Mouse (Mus musculus): ENCODE measurements around the gene Stx5a. TPM values are rescaled to one million over a fixed set of nuclear protein-coding genes. Genes with fewer than 3 reads are reported as not detected.

Gene Stx5a
- 54.0 and 56.6 TPM in 2 replicates for polyA plus RNA-seq (2012; rRNA removed; ENCODE audit: low replicate concordance)

GRCm38 (mm10) chr19:8741243-8741869, at the start of gene Stx5a:
Gene Stx5a (plus strand): TSS chr19:8741413.

GRCm38 (mm10) chr19:8722907-8723573, 18.2 kb upstream of the Stx5a start, which contains the start of gene Slc3a2:
Gene Slc3a2 (minus strand): TSS chr19:8723369.

GRCm38 (mm10) chr19:8735389-8736159, 5.6 kb upstream of the Stx5a start, which contains the start of gene Wdr74:
Gene Wdr74 (plus strand): TSS chr19:8735827.

GRCm38 (mm10) chr19:8740603-8741002, 610 bp upstream of the Stx5a start, which contains the start of gene 1700092M07Rik:
Gene 1700092M07Rik (plus strand): TSS chr19:8740718.

GRCm38 (mm10) chr19:8756635-8757387, 15.6 kb downstream of the Stx5a start, which contains the start of gene Nxf1:
Gene Nxf1 (plus strand): TSS chr19:8757073.

GRCm38 (mm10) chr19:8770567-8771270, 29.5 kb downstream of the Stx5a start, which contains the start of gene Tmem223:
Gene Tmem223 (plus strand): TSS chr19:8770996.

GRCm38 (mm10) chr19:8774086-8774835, 33.0 kb downstream of the Stx5a start, which contains the start of gene Tmem179b:
Gene Tmem179b (minus strand): TSS chr19:8774467.

GRCm38 (mm10) chr19:8786008-8786781, 45.0 kb downstream of the Stx5a start, which contains the start of gene Taf6l:
Gene Taf6l (minus strand): TSS chr19:8786417.

GRCm38 (mm10) chr19:8798264-8798946, 57.2 kb downstream of the Stx5a start, which contains the start of gene Polr2g:
Gene Polr2g (minus strand): TSS chr19:8798577.

GRCm38 (mm10) chr19:8802130-8802821, 61.1 kb downstream of the Stx5a start, which contains the start of gene Zbtb3:
Gene Zbtb3 (plus strand): TSS chr19:8802555.

Other genes starting within 250 kb of the Stx5a start
- 0.02 and 0.04 TPM in 2 replicates for gene Slc22a8, start 150.2 kb upstream of the Stx5a start, polyA plus RNA-seq (2012; rRNA removed; ENCODE audit: low replicate concordance)
- not detected in 2 replicates for gene Slc22a6, start 123.4 kb upstream of the Stx5a start, polyA plus RNA-seq (2012; rRNA removed; ENCODE audit: low replicate concordance)
- gene Chrm1, start 77.6 kb upstream of the Stx5a start, polyA plus RNA-seq (2012; rRNA removed; ENCODE audit: low replicate concordance): 2.3 and 6.0 TPM in 2 replicates
- gene Slc3a2, start 18.0 kb upstream of the Stx5a start, polyA plus RNA-seq (2012; rRNA removed; ENCODE audit: low replicate concordance): 127 and 449 TPM in 2 replicates
- gene Wdr74, start 5.6 kb upstream of the Stx5a start, polyA plus RNA-seq (2012; rRNA removed; ENCODE audit: low replicate concordance): 12.4 and 17.1 TPM in 2 replicates
- not detected in 2 replicates for gene 1700092M07Rik, start 695 bp upstream of the Stx5a start, polyA plus RNA-seq (2012; rRNA removed; ENCODE audit: low replicate concordance)
- 22.0 and 28.9 TPM in 2 replicates for gene Nxf1, start 15.7 kb downstream of the Stx5a start, polyA plus RNA-seq (2012; rRNA removed; ENCODE audit: low replicate concordance)
- 147 and 196 TPM in 2 replicates for gene Tmem223, start 29.6 kb downstream of the Stx5a start, polyA plus RNA-seq (2012; rRNA removed; ENCODE audit: low replicate concordance)
- 107 and 114 TPM in 2 replicates for gene Tmem179b, start 33.1 kb downstream of the Stx5a start, polyA plus RNA-seq (2012; rRNA removed; ENCODE audit: low replicate concordance)
- gene Taf6l, start 45.0 kb downstream of the Stx5a start, polyA plus RNA-seq (2012; rRNA removed; ENCODE audit: low replicate concordance): 6.5 and 12.9 TPM in 2 replicates
- gene Polr2g, start 57.2 kb downstream of the Stx5a start, polyA plus RNA-seq (2012; rRNA removed; ENCODE audit: low replicate concordance): 12.3 and 13.7 TPM in 2 replicates
- 0.99 and 1.2 TPM in 2 replicates for gene Zbtb3, start 61.1 kb downstream of the Stx5a start, polyA plus RNA-seq (2012; rRNA removed; ENCODE audit: low replicate concordance)
- gene Ttc9c, start 77.9 kb downstream of the Stx5a start, polyA plus RNA-seq (2012; rRNA removed; ENCODE audit: low replicate concordance): 3.4 and 8.2 TPM in 2 replicates
- gene Hnrnpul2, start 78.6 kb downstream of the Stx5a start, polyA plus RNA-seq (2012; rRNA removed; ENCODE audit: low replicate concordance): 7.7 and 10.3 TPM in 2 replicates
- 2.3 TPM in 1 of 2 replicates, not detected in the other for gene AC129217.1, start 88.4 kb downstream of the Stx5a start, polyA plus RNA-seq (2012; rRNA removed; ENCODE audit: low replicate concordance)
- gene Bscl2, start 96.1 kb downstream of the Stx5a start, polyA plus RNA-seq (2012; rRNA removed; ENCODE audit: low replicate concordance): 88.6 and 106 TPM in 2 replicates
- 0.63 and 1.1 TPM in 2 replicates for gene Gng3, start 97.8 kb downstream of the Stx5a start, polyA plus RNA-seq (2012; rRNA removed; ENCODE audit: low replicate concordance)
- gene Lrrn4cl, start 109.4 kb downstream of the Stx5a start, polyA plus RNA-seq (2012; rRNA removed; ENCODE audit: low replicate concordance): 0.41 and 0.53 TPM in 2 replicates
- gene Ubxn1, start 130.1 kb downstream of the Stx5a start, polyA plus RNA-seq (2012; rRNA removed; ENCODE audit: low replicate concordance): 81.5 and 127 TPM in 2 replicates
- 8.7 and 9.9 TPM in 2 replicates for gene Uqcc3, start 139.5 kb downstream of the Stx5a start, polyA plus RNA-seq (2012; rRNA removed; ENCODE audit: low replicate concordance)
- 0.25 and 0.41 TPM in 2 replicates for gene Lbhd1, start 142.3 kb downstream of the Stx5a start, polyA plus RNA-seq (2012; rRNA removed; ENCODE audit: low replicate concordance)
- not detected in 2 replicates for gene Gm49403, start 142.5 kb downstream of the Stx5a start, polyA plus RNA-seq (2012; rRNA removed; ENCODE audit: low replicate concordance)
- gene 1810009A15Rik, start 147.4 kb downstream of the Stx5a start, polyA plus RNA-seq (2012; rRNA removed; ENCODE audit: low replicate concordance): 4.2 and 6.4 TPM in 2 replicates
- gene Gm49416, start 147.5 kb downstream of the Stx5a start, polyA plus RNA-seq (2012; rRNA removed; ENCODE audit: low replicate concordance): not detected in 2 replicates
- 16.7 and 22.1 TPM in 2 replicates for gene Ints5, start 151.6 kb downstream of the Stx5a start, polyA plus RNA-seq (2012; rRNA removed; ENCODE audit: low replicate concordance)
- 55.3 and 67.9 TPM in 2 replicates for gene Ganab, start 156.7 kb downstream of the Stx5a start, polyA plus RNA-seq (2012; rRNA removed; ENCODE audit: low replicate concordance)
- 78.8 and 91.5 TPM in 2 replicates for gene B3gat3, start 179.0 kb downstream of the Stx5a start, polyA plus RNA-seq (2012; rRNA removed; ENCODE audit: low replicate concordance)
- gene Rom1, start 187.9 kb downstream of the Stx5a start, polyA plus RNA-seq (2012; rRNA removed; ENCODE audit: low replicate concordance): 15.7 and 17.8 TPM in 2 replicates
- gene Eml3, start 188.1 kb downstream of the Stx5a start, polyA plus RNA-seq (2012; rRNA removed; ENCODE audit: low replicate concordance): 32.1 and 32.8 TPM in 2 replicates
- gene Mta2, start 200.5 kb downstream of the Stx5a start, polyA plus RNA-seq (2012; rRNA removed; ENCODE audit: low replicate concordance): 15.3 and 15.4 TPM in 2 replicates
- gene Tut1, start 212.4 kb downstream of the Stx5a start, polyA plus RNA-seq (2012; rRNA removed; ENCODE audit: low replicate concordance): 12.7 and 15.2 TPM in 2 replicates
- gene Eef1g, start 225.6 kb downstream of the Stx5a start, polyA plus RNA-seq (2012; rRNA removed; ENCODE audit: low replicate concordance): 66.9 and 98.4 TPM in 2 replicates
- gene Ahnak, start 247.9 kb downstream of the Stx5a start, polyA plus RNA-seq (2012; rRNA removed; ENCODE audit: low replicate concordance): 3.3 and 9.9 TPM in 2 replicates

All from duodenum, adult 2 months (tissue).